Mouse (Mus musculus) frontal cortex, postnatal 14 days (tissue): ENCODE measurements around the gene Chst2.

ENCODE experiments used
- DNase-seq, 2 experiments: peaks; one replicate each; pipeline ENCODE4 v3.0.0; 2022; ENCODE audit warnings: low spot score in 2 of 2

The Chst2 gene

DNA sequence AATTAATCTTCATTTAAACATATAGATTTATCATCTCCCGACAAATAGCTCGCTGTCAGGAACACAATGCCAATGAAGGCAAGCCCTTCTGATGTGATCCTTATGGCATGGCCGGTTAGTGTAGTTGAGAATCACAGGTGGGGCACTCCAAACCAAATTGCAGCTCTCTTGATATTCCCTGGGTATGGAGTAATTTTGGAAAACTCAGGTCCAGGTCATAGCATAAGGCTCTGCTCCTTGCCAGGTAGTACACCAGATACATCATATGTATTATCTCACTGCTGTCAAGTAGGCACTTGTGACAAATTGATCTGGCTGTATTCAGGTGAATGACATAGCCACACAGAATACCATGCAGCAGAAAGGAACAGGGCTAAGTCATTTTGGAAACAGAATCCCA lies 40.6 kb downstream of the Chst2 start:
- DNase-seq = no peak

DNA sequence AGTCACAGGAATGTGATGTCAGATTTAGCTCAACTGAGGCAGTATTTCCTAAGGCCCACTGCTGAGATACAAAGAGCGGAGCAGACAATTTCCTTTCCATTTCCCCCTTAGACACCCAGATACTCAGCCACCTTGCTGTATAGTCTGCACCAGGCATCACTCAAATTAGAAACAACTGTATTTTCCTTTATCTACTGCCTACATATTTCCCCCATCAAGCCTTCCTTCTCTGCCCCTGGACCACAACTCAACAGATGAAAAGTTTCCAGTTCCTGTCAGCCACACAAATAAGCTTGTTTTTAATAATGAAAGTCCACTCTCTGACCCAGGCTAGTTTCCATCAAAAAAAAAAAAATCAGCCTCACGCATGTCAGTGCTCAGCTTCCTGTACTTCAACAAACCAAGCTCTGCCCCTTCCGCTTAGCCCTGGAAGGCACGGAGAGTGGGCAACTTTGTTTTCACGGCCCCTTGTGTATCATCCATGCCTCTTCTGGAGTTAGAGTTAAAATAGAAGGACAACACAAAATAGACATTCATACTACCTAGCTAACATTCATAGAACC lies 52.6 kb downstream of the Chst2 start:
- DNase-seq = no peak

DNA sequence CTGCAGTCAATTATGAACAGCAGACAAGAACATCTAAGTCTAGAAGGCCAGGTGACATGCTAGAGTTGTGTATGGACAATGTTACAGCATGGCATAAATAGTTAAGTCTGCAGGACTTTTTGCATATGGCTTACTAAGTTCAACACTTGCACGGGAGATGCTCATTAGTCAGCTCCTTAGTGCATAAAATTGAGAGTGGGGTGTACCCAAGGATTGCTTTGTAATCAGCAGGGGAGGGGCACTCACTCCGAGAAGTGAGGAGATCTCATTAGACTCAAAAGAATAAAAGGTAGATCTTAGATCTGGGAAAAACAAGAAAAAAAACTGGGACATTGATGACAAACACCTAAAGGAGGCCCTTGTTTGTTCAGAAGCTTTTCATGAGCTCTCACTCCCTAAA lies 54.6 kb downstream of the Chst2 start:
- DNase-seq = no peak

DNA sequence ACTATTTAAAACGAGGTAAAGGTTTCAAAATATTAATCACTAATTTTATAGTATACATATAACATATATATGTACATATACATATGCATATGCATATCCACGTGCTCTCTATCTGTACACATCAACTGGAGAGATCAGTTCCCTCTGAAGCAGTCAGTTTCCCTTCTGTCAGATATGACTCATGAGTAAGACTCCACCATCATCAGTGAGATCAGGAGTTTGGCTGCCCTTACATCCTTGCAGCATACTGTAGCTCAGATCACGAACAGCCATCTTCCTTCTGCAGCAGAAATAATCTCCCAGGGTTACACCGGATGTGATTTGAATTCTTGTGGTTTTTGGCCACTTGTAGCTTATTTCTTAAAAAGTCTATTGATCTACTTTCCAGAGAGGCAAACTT lies 56.0 kb downstream of the Chst2 start:
- DNase-seq = no peak
